Comparison of ENCODE assay signal across 9 mouse cellular contexts in the genomic region with DNA sequence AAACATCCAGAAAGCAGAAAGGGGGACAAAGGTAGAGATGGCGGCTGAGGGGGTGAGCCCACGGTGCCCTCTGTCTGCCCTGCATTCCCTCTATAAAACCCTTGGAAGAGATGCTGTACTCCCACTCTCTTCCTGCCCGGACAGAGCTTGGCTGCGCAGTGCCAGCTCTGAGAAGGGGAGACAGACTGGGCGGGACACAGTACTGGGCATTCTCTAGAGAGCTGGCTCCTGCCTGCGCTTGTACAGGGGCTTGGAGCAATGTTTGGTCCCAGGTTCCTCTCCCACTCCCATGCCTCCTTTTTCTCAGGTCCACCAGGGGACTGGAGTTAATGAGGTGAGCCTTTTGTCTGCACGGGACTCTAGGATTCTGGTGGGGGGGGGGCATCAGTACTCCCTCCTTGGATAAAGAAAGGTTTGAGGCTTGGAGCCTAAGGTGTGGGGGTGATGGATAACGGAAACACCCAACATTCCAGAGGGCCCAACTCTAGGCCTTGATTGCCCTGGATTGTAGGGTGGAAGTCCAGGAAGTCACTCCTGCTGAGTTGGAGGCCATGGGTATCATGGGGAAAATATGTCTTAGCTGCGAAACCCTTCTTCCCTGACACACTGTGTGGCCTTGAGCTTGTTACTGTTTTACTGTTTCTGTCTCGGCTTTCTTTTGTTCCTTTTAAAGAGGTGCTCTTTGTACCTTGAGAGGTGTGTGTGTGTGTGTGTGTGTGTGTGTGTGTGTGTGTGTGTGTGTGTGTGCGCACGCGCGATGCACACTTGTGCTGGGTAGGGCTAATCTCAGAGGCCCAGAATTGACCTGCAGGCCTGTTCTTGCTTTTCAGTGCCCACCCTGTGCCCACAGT. TPM values are rescaled to one million over a fixed set of nuclear protein-coding genes. Genes with fewer than 3 reads are reported as not detected.
A peak's percentile ranks its signal among the peaks of the same experiment; 100 is the strongest.
DNase-seq lines count a peak whose midpoint lies in the region; ATAC-seq lines count a peak whose summit lies in the region.
"Had no signal": no experiment of that assay in that cellular context is flagged by ENCODE, and none has a peak within 500 bp of the region (broad histone marks: within the 10 kb centered on the region; RNA-seq: fewer than 3 reads in every experiment).

No protein-coding gene starts in this region.

- H3K27me3 ChIP-seq in midbrain, embryonic 10.5 days (ENCODE audit: low read depth, poor library complexity, severe bottlenecking) = peaks cover 10% of the 10 kb centered on the region; the same call in 1 of the 2 replicates
- H3K27me3 ChIP-seq in midbrain, embryonic 13.5 days = no peaks in the 10 kb centered on the region
- H3K27me3 ChIP-seq in hindbrain, embryonic 12.5 days = no peaks in the 10 kb centered on the region; the same call in 1 of the 2 replicates
- no peaks in the 10 kb centered on the region for H3K27me3 ChIP-seq in limb, embryonic 13.5 days
- H3K27me3 ChIP-seq: liver, embryonic 15.5 days had no signal

- no peak overlapping the region for H3K4me3 ChIP-seq in midbrain, embryonic 10.5 days
- no peak overlapping the region for H3K4me3 ChIP-seq in midbrain, embryonic 13.5 days (replicated peaks)
- H3K4me3 ChIP-seq in hindbrain, embryonic 12.5 days = no peak overlapping the region
- H3K4me3 ChIP-seq in limb, embryonic 13.5 days = no peak overlapping the region
- H3K4me3 ChIP-seq: liver, embryonic 15.5 days had no signal

- H3K9ac ChIP-seq in midbrain, embryonic 13.5 days (replicated peaks) = no peak overlapping the region
- no peak overlapping the region for H3K9ac ChIP-seq in hindbrain, embryonic 12.5 days
- no peak overlapping the region for H3K9ac ChIP-seq in limb, embryonic 13.5 days
- H3K9ac ChIP-seq: liver, embryonic 15.5 days had no signal

- peaks cover 29% of the 10 kb centered on the region for H3K4me1 ChIP-seq in midbrain, embryonic 10.5 days
- peaks cover 22% of the 10 kb centered on the region for H3K4me1 ChIP-seq in midbrain, embryonic 13.5 days (replicated peaks)
- peaks cover 32% of the 10 kb centered on the region for H3K4me1 ChIP-seq in hindbrain, embryonic 12.5 days
- H3K4me1 ChIP-seq in limb, embryonic 13.5 days = peaks cover 34% of the 10 kb centered on the region
- H3K4me1 ChIP-seq: liver, embryonic 15.5 days had no signal

- H3K36me3 ChIP-seq in midbrain, embryonic 10.5 days = no peaks in the 10 kb centered on the region
- no peaks in the 10 kb centered on the region for H3K36me3 ChIP-seq in midbrain, embryonic 13.5 days
- H3K36me3 ChIP-seq in hindbrain, embryonic 12.5 days = no peaks in the 10 kb centered on the region
- peaks cover 62% of the 10 kb centered on the region for H3K36me3 ChIP-seq in limb, embryonic 13.5 days
- H3K36me3 ChIP-seq: liver, embryonic 15.5 days had no signal

- H3K27ac ChIP-seq in midbrain, embryonic 10.5 days (replicated peaks) = peak overlapping the region; percentile 63
- H3K27ac ChIP-seq in midbrain, embryonic 13.5 days = no peak overlapping the region; the same call in 1 of the 2 replicates
- peak overlapping the region; percentile 44; the same call in 1 of the 2 replicates for H3K27ac ChIP-seq in hindbrain, embryonic 12.5 days
- H3K27ac ChIP-seq in limb, embryonic 13.5 days = peak overlapping the region; percentile 75
- H3K27ac ChIP-seq: liver, embryonic 15.5 days had no signal

- no peak overlapping the region for H3K4me2 ChIP-seq in midbrain, embryonic 13.5 days (replicated peaks)
- H3K4me2 ChIP-seq in hindbrain, embryonic 12.5 days (replicated peaks) = no peak overlapping the region
- H3K4me2 ChIP-seq in limb, embryonic 13.5 days (replicated peaks) = no peak overlapping the region
- H3K4me2 ChIP-seq: liver, embryonic 15.5 days had no signal

- 87% methylated on average over 14 of the region's 14 CpGs for WGBS in midbrain, embryonic 10.5 days
- WGBS in midbrain, embryonic 13.5 days = 79% methylated on average over 14 of the region's 14 CpGs
- WGBS in hindbrain, embryonic 12.5 days = 78% methylated on average over 14 of the region's 14 CpGs
- WGBS in limb, embryonic 13.5 days = 76% methylated on average over 14 of the region's 14 CpGs

- H3K9me3 ChIP-seq in midbrain, embryonic 10.5 days (replicated peaks) = no peaks in the 10 kb centered on the region
- H3K9me3 ChIP-seq in midbrain, embryonic 13.5 days = no peaks in the 10 kb centered on the region
- H3K9me3 ChIP-seq in hindbrain, embryonic 12.5 days (replicated peaks) = no peaks in the 10 kb centered on the region
- H3K9me3 ChIP-seq in limb, embryonic 13.5 days = no peaks in the 10 kb centered on the region
- H3K9me3 ChIP-seq: liver, embryonic 15.5 days had no signal

- no peak for ATAC-seq in midbrain, embryonic 13.5 days
- 0 out of 2 replicates have a peak, but pooled peaks have one; percentile 23 for ATAC-seq in hindbrain, embryonic 12.5 days (ENCODE audit: low FRiP score)
- ATAC-seq in limb, embryonic 13.5 days (ENCODE audit: low FRiP score, low read depth) = no peak

- no peak for DNase-seq in midbrain, embryonic 10.5 days (ENCODE audit: low spot score)
- DNase-seq in yolk sac, embryonic 10.5 days (ENCODE audit: low spot score) = peak; percentile 40
- DNase-seq in urinary bladder, postnatal 10 days (ENCODE audit: low spot score) = no peak
- no peak for DNase-seq in ovary, postnatal 14 days (ENCODE audit: low spot score)
- DNase-seq: heart, postnatal 4 days had no signal

RNA-seq across cellular contexts. Expression of a gene that starts 7.7 kb away (rescaled TPM):
- 3.8 and 5.8 TPM in 2 replicates for polyA plus RNA-seq in midbrain, embryonic 10.5 days (2016; fragmentation: Nextera tagmentation; extraction: Ambion mirVana)
- 2.9 and 3.4 TPM in 2 replicates for polyA plus RNA-seq in midbrain, embryonic 13.5 days (2015; fragmentation: Nextera tagmentation; extraction: Ambion mirVana)
- 29.8 and 32.5 TPM in 2 replicates for polyA plus RNA-seq in hindbrain, embryonic 12.5 days (2016; fragmentation: Nextera tagmentation; extraction: Ambion mirVana)
- 64.6 and 65.8 TPM in 2 replicates for polyA plus RNA-seq in limb, embryonic 13.5 days (2015; fragmentation: Nextera tagmentation; extraction: Ambion mirVana)

RNA-seq across cellular contexts. Expression of a gene that starts 47.0 kb away (rescaled TPM):
- 74.0 and 76.9 TPM in 2 replicates for polyA plus RNA-seq in midbrain, embryonic 10.5 days (2016; fragmentation: Nextera tagmentation; extraction: Ambion mirVana)
- 65.3 and 72.0 TPM in 2 replicates for polyA plus RNA-seq in midbrain, embryonic 13.5 days (2015; fragmentation: Nextera tagmentation; extraction: Ambion mirVana)
- 59.7 and 61.0 TPM in 2 replicates for polyA plus RNA-seq in hindbrain, embryonic 12.5 days (2016; fragmentation: Nextera tagmentation; extraction: Ambion mirVana)
- polyA plus RNA-seq in limb, embryonic 13.5 days (2015; fragmentation: Nextera tagmentation; extraction: Ambion mirVana) = 64.1 and 64.3 TPM in 2 replicates
